Mouse (Mus musculus): ENCODE data around the gene Fcgrt.

DNA sequence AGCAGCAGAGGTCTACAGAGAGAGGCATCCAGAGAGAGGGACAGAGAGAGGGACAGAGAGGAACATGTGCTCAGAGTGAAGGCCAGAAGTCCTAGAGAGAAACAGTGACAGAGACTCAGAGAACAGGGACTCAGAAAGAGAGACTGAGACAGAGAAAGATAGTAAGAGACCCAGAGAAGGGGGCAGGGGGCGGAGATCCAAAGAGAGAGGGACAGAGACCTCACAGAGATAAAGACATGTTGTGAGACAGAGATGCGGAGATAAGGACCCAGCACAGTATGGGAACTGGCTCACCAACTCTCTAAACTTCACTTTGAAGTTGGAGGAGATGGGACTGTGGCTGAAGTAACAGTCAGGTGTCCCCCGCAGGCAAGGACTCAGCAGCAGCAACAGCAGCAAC, 31.7 kb upstream of the Fcgrt start:
- TF ChIP-seq CTCF (IDR thresholded peaks at IDR 0.05; ENCODE audit: low read depth, low read length) (no peak), POLR2A (IDR thresholded peaks at IDR 0.05; ENCODE audit: borderline replicate concordance, low read depth, low read length) (no peak)

Data from bone marrow macrophage, adult 2 months (primary cell).